Mouse (Mus musculus) kidney, embryonic 15.5 days (tissue): ENCODE measurements around the gene Vmn1r151. TPM values are rescaled to one million over a fixed set of nuclear protein-coding genes. Genes with fewer than 3 reads are reported as not detected.
"Not testable (repeated sequence)": the region's sequence is repeated elsewhere in the genome, so short reads cannot be mapped to it uniquely, and the experiment has no call there.

Source experiments
- ATAC-seq: fragments of 200-750 bp; cut with Nextera tagmentation; replicated peaks from 2 replicates; pipeline ENCODE4 v1.8.0; 2017; ENCODE audit warnings: moderate TSS enrichment; ENCODE audit not compliant: low FRiP score
- H3K27ac ChIP-seq: fragments of 300-500 bp; sonication (generic); 2 replicates; pipeline ENCODE4 v1.5.1; 2015; ENCODE audit warnings: mild to moderate bottlenecking, inconsistent platforms
- H3K27me3 ChIP-seq: fragments of 300-500 bp; sonication (generic); 2 replicates; pipeline ENCODE4 v1.6.1; 2015; ENCODE audit warnings: inconsistent platforms
- H3K36me3 ChIP-seq: fragments of 300-500 bp; sonication (generic); 2 replicates; pipeline ENCODE4 v1.6.1; 2015; ENCODE audit warnings: inconsistent platforms
- H3K4me1 ChIP-seq: fragments of 300-500 bp; sonication (generic); 2 replicates; pipeline ENCODE4 v1.6.1; 2015; ENCODE audit warnings: inconsistent platforms
- H3K4me2 ChIP-seq: fragments of 300-500 bp; sonication (generic); 2 replicates; pipeline ENCODE4 v1.6.1; 2015; ENCODE audit warnings: moderate library complexity, mild to moderate bottlenecking, inconsistent platforms
- H3K4me3 ChIP-seq: fragments of 300-500 bp; sonication (generic); replicated peaks from 2 replicates; pipeline ENCODE4 v1.5.1; 2015; ENCODE audit warnings: mild to moderate bottlenecking, inconsistent platforms
- H3K9ac ChIP-seq: fragments of 300-500 bp; sonication (generic); 2 replicates; pipeline ENCODE4 v1.6.1; 2015; ENCODE audit warnings: mild to moderate bottlenecking, inconsistent platforms
- H3K9me3 ChIP-seq: fragments of 300-500 bp; sonication (generic); replicated peaks from 2 replicates; pipeline ENCODE4 v1.6.1; 2016; ENCODE audit warnings: inconsistent platforms
- WGBS: fragments of 180-500 bp; shearing (Covaris S2); methylation state at CpG from one replicate; pipeline ENCODE4 v1.1.7; 2015; ENCODE audit warnings: mixed read lengths; 5-methylcytosine and 5-hydroxymethylcytosine counted together
- polyA plus RNA-seq: library from polyadenylated mRNA; unstranded; fragments of >200 nt; fragmentation: Nextera tagmentation; extraction: Ambion mirVana; gene quantifications from 2 replicates; pipeline ENCODE4 v1.2.1, GENCODE M21; 2015

The Vmn1r151 gene
- not detected in 2 replicates for polyA plus RNA-seq

DNA sequence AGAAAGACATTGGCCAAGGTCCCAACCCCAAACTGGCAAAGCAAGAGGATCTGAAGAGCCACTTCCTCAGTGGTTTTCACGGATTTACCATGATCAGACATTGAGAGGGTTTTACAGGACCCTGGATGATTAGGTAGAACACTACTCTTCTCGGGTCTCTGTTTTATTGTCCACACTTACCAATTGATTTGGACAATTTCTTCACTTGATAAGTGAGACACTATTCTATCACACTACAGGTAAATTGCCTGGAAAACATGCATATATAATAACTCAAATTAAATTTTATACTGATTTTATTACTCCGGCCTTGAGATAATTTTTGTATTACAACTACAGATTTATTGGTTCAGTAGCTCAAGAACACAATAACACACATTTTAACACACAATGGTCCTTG, at the start of gene Vmn1r151:
Gene Vmn1r151 (minus strand): TSS at position 101 of the 400 bp plus-strand sequence.
- not testable (repeated sequence) for H3K9me3 ChIP-seq, H3K36me3 ChIP-seq, H3K4me2 ChIP-seq, H3K27ac ChIP-seq, H3K4me3 ChIP-seq, H3K9ac ChIP-seq, H3K27me3 ChIP-seq, ATAC-seq, H3K4me1 ChIP-seq
- WGBS = 58% methylated on average over 2 of the region's 3 CpGs

DNA sequence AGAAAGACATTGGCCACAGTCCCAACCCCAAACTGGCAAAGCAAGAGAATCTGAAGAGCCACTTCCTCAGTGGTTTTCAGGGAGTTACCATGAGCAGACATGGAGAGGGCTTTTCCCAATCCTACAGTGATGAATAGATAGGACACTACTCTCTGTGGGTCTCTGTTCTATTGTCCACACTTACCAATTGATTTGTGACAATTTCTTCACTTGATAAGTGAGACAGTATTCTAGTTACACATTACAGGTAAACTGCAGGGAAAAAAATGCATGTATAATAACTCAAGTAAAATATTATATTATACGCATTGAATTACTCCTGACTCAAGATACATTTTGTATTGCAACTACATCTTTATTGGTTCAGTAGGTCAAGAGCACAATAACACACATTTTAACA, 35.3 kb upstream of the Vmn1r151 start, which contains the start of gene Gm8677:
Gene Gm8677 (minus strand): TSS at position 101 of the 400 bp plus-strand sequence.
- H3K4me2 ChIP-seq, H3K27me3 ChIP-seq, H3K27ac ChIP-seq, H3K36me3 ChIP-seq, ATAC-seq, H3K9me3 ChIP-seq, H3K4me3 ChIP-seq, H3K4me1 ChIP-seq, H3K9ac ChIP-seq: not testable (repeated sequence)
- no CpG with 5 or more reads among the region's 1 CpGs for WGBS

DNA sequence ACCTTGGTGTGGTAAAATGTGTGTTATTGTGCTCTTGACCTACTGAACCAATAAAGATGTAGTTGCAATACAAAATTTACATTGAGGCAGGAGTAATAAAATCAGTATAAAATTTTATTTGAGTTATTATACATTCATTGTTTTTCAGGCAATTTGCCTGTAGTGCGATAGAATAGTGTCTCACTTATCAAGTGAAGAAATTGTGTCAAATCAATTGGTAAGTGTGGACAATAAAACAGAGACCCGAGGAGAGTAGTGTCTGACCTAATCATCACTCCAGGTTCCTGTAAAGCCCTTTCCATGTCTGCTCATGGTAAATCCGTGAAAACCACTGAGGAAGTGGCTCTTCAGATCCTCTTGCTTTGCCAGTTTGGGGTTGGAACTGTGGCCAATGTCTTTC, 23.2 kb upstream of the Vmn1r151 start, which contains the start of gene Vmn1r152:
Gene Vmn1r152 (plus strand): TSS at position 301 of the 400 bp plus-strand sequence.
- H3K9ac ChIP-seq, H3K27ac ChIP-seq, H3K4me1 ChIP-seq, H3K9me3 ChIP-seq, H3K36me3 ChIP-seq, H3K4me2 ChIP-seq, H3K27me3 ChIP-seq, H3K4me3 ChIP-seq, ATAC-seq: not testable (repeated sequence)
- no CpG with 5 or more reads among the region's 3 CpGs for WGBS

GRCm38 (mm10) chr7:22463975-22464374, 35.5 kb downstream of the Vmn1r151 start, which contains the start of gene Gm10665:
Gm10665 (minus strand) TSS chr7:22464075.
- not testable (repeated sequence) for ATAC-seq, H3K4me3 ChIP-seq

More at GRCm38 (mm10) chr7:22463975-22464374, 35.5 kb downstream of the Vmn1r151 start, which contains the start of gene Gm10665:
- H3K36me3 ChIP-seq, H3K27me3 ChIP-seq, H3K9ac ChIP-seq, H3K4me2 ChIP-seq, H3K4me1 ChIP-seq, H3K27ac ChIP-seq, H3K9me3 ChIP-seq: not testable (repeated sequence)
- no CpG with 5 or more reads among the region's 5 CpGs for WGBS

Other genes with a start within 250 kb of the Vmn1r151 start
- not detected in 2 replicates for gene Gm4187, start 170.0 kb downstream of the Vmn1r151 start, polyA plus RNA-seq
- gene Gm8660, start 128.6 kb downstream of the Vmn1r151 start, polyA plus RNA-seq = not detected in 2 replicates
- gene Vmn1r148, start 86.1 kb downstream of the Vmn1r151 start, polyA plus RNA-seq = not detected in 2 replicates
- not detected in 2 replicates for gene Vmn1r149, start 61.4 kb downstream of the Vmn1r151 start, polyA plus RNA-seq
- not detected in 2 replicates for gene Gm10665, start 35.6 kb downstream of the Vmn1r151 start, polyA plus RNA-seq
- gene Vmn1r152, start 23.3 kb upstream of the Vmn1r151 start, polyA plus RNA-seq = not detected in 2 replicates
- gene Gm8677, start 35.2 kb upstream of the Vmn1r151 start, polyA plus RNA-seq = not detected in 2 replicates
- not detected in 2 replicates for gene Gm4201, start 65.7 kb upstream of the Vmn1r151 start, polyA plus RNA-seq
- not detected in 2 replicates for gene Gm4565, start 88.4 kb upstream of the Vmn1r151 start, polyA plus RNA-seq
- not detected in 2 replicates for gene Vmn1r155, start 158.3 kb upstream of the Vmn1r151 start, polyA plus RNA-seq
- not detected in 2 replicates for gene Gm8693, start 192.6 kb upstream of the Vmn1r151 start, polyA plus RNA-seq
- not detected in 2 replicates for gene Gm4567, start 220.0 kb upstream of the Vmn1r151 start, polyA plus RNA-seq